Mouse (Mus musculus): Measurements from ENCODE around the gene Dnajc5. TPM values are rescaled to one million over a fixed set of nuclear protein-coding genes. Genes with fewer than 3 reads are reported as not detected.

Gene Dnajc5
- polyA plus RNA-seq, 1 experiment: 190 TPM

GRCm38 (mm10) chr2:181592231-181593041, 72.2 kb downstream of the Dnajc5 start, which contains the start of gene Zfp512b:
Gene Zfp512b (minus strand): TSS chr2:181592803.
- TF ChIP-seq CTCF (IDR thresholded peaks at IDR 0.05; ENCODE audit: borderline replicate concordance, extremely low read depth, insufficient read depth, insufficient read length): no peak
- TF ChIP-seq POLR2A (IDR thresholded peaks at IDR 0.05; ENCODE audit: borderline replicate concordance, extremely low read depth, insufficient read depth, insufficient read length, poor library complexity, severe bottlenecking): peak; percentile 98
- peak; percentile 90 for DNase-seq (ENCODE audit: low read depth)

- peak; percentile 57 for DNase-seq (ENCODE audit: low read depth)
- no peak for TF ChIP-seq CTCF (IDR thresholded peaks at IDR 0.05; ENCODE audit: borderline replicate concordance, extremely low read depth, insufficient read depth, insufficient read length)
- no peak for TF ChIP-seq POLR2A (IDR thresholded peaks at IDR 0.05; ENCODE audit: borderline replicate concordance, extremely low read depth, insufficient read depth, insufficient read length, poor library complexity, severe bottlenecking)
These were observed 72.7 kb downstream of the Dnajc5 start for GRCm38 (mm10) chr2:181593042-181593421.

GRCm38 (mm10) chr2:181593937-181594336, 73.7 kb downstream of the Dnajc5 start:
- TF ChIP-seq CTCF (IDR thresholded peaks at IDR 0.05; ENCODE audit: borderline replicate concordance, extremely low read depth, insufficient read depth, insufficient read length) (no peak), POLR2A (IDR thresholded peaks at IDR 0.05; ENCODE audit: borderline replicate concordance, extremely low read depth, insufficient read depth, insufficient read length, poor library complexity, severe bottlenecking) (no peak)
- DNase-seq (ENCODE audit: low read depth): no peak

- TF ChIP-seq CTCF (IDR thresholded peaks at IDR 0.05; ENCODE audit: borderline replicate concordance, extremely low read depth, insufficient read depth, insufficient read length) (peak; percentile 69; the same call in 1 of the 2 replicates), POLR2A (IDR thresholded peaks at IDR 0.05; ENCODE audit: borderline replicate concordance, extremely low read depth, insufficient read depth, insufficient read length, poor library complexity, severe bottlenecking) (no peak)
- DNase-seq (ENCODE audit: low read depth): peak; percentile 69
These were observed 74.8 kb downstream of the Dnajc5 start for GRCm38 (mm10) chr2:181594946-181595696.

- no peak for DNase-seq (ENCODE audit: low read depth)
- TF ChIP-seq POLR2A (IDR thresholded peaks at IDR 0.05; ENCODE audit: borderline replicate concordance, extremely low read depth, insufficient read depth, insufficient read length, poor library complexity, severe bottlenecking) (no peak), CTCF (IDR thresholded peaks at IDR 0.05; ENCODE audit: borderline replicate concordance, extremely low read depth, insufficient read depth, insufficient read length) (no peak)
These were observed 76.1 kb downstream of the Dnajc5 start for GRCm38 (mm10) chr2:181596221-181596960.

GRCm38 (mm10) chr2:181597378-181598061, 77.2 kb downstream of the Dnajc5 start:
- peak; percentile 26 for DNase-seq (ENCODE audit: low read depth)
- TF ChIP-seq POLR2A (IDR thresholded peaks at IDR 0.05; ENCODE audit: borderline replicate concordance, extremely low read depth, insufficient read depth, insufficient read length, poor library complexity, severe bottlenecking) (no peak), CTCF (IDR thresholded peaks at IDR 0.05; ENCODE audit: borderline replicate concordance, extremely low read depth, insufficient read depth, insufficient read length) (no peak)

- TF ChIP-seq CTCF (IDR thresholded peaks at IDR 0.05; ENCODE audit: borderline replicate concordance, extremely low read depth, insufficient read depth, insufficient read length): peak; percentile 27; the same call in 1 of the 2 replicates
- TF ChIP-seq POLR2A (IDR thresholded peaks at IDR 0.05; ENCODE audit: borderline replicate concordance, extremely low read depth, insufficient read depth, insufficient read length, poor library complexity, severe bottlenecking): peak; percentile 94
- peak; percentile 83 for DNase-seq (ENCODE audit: low read depth)
These were observed 78.4 kb downstream of the Dnajc5 start, which contains the start of gene Samd10 for GRCm38 (mm10) chr2:181598454-181599351. Gene Samd10 (minus strand): TSS chr2:181599212.

- no peak for TF ChIP-seq CTCF (IDR thresholded peaks at IDR 0.05; ENCODE audit: borderline replicate concordance, extremely low read depth, insufficient read depth, insufficient read length)
- no peak for TF ChIP-seq POLR2A (IDR thresholded peaks at IDR 0.05; ENCODE audit: borderline replicate concordance, extremely low read depth, insufficient read depth, insufficient read length, poor library complexity, severe bottlenecking)
- no peak for DNase-seq (ENCODE audit: low read depth)
These were observed 80.0 kb downstream of the Dnajc5 start for GRCm38 (mm10) chr2:181600226-181600758.

Measured in brain, embryonic 14.5 days (tissue).